Mouse (Mus musculus): ENCODE measurements around the gene Gnas. TPM values are rescaled to one million over a fixed set of nuclear protein-coding genes. Genes with fewer than 3 reads are reported as not detected.
A peak's percentile ranks its signal among the peaks of the same experiment; 100 is the strongest.

The Gnas gene
- polyA plus RNA-seq, 1 experiment from 2014 or later = 1,162 TPM

GRCm38 (mm10) chr2:174328926-174329662 is 45.0 kb downstream of the Gnas start:
- H3K4me2 ChIP-seq = peak overlapping the region; percentile 60
- no peaks in the 10 kb centered on the region for H3K36me3 ChIP-seq (ENCODE audit: control insufficient read depth, insufficient read depth, low read length)
- H3K9ac ChIP-seq (ENCODE audit: low read length) = peak overlapping the region; percentile 99
- ATAC-seq (ENCODE audit: low FRiP score) = peak; percentile 0; the same call in 1 of the 2 replicates
- peaks cover 2% of the 10 kb centered on the region; the same call in 1 of the 2 replicates for H3K9me3 ChIP-seq (ENCODE audit: control insufficient read depth, low read length)
- H3K4me3 ChIP-seq (ENCODE audit: low read depth, low read length) = peak overlapping the region; percentile 96
- peak; percentile 94 for DNase-seq (ENCODE audit: low spot score, missing footprints)
- H3K27me3 ChIP-seq (ENCODE audit: control insufficient read depth, insufficient read depth, low read length) = 0 out of 2 replicates have a peak, but pooled peaks cover 3% of the 10 kb centered on the region
- peaks cover 31% of the 10 kb centered on the region for H3K4me1 ChIP-seq (ENCODE audit: control insufficient read depth, insufficient read depth, low read length)
- peak overlapping the region; percentile 98 for H3K27ac ChIP-seq (ENCODE audit: low read depth, low read length)
- 39% methylated on average over 54 of the region's 58 CpGs for WGBS

DNA sequence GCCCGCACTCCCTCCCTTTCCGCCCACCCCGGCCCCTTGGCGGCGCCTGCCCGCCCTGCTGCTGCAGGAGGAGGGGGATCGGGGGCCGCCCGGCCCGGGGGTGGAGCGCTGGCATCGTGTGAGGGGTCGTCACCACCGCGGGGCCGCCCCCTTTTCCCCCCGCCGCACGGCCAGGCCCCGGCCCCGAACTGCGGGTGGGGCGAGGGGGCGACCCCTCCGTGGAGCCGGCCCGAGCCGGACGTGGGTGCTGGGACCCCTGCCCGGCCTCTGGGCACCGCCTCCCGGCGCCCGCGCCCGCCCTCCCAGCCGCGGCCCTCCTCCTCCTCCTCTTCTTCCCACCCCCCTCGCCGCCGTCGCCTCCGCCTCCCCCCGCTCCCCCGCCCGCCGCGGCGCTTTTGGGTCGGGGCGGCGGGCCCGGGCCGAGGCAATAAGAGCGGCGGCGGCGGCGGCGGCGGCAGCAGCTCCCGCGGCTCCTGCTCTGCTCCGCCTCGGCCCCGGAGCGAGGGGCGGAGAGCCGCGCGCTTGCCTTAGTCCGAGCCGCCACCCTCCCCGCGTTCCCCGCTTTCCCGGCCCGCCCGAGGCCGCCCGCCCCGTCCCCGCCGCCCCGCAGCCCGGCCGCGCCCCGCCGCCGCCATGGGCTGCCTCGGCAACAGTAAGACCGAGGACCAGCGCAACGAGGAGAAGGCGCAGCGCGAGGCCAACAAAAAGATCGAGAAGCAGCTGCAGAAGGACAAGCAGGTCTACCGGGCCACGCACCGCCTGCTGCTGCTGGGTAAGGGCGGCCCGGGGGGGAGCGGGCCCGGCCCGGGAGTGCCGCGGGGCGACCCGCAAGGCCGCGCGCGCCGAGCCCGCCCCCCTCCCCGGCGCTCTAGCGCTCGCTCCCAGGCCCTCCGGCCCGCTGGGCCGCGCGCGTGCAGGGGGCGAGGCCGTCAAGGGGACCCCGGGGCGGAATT is 45.8 kb downstream of the Gnas start:
- Histone ChIP-seq H3K27ac (ENCODE audit: low read depth, low read length) (peak overlapping the region; percentile 98), H3K4me1 (ENCODE audit: control insufficient read depth, insufficient read depth, low read length) (peaks cover 39% of the 10 kb centered on the region), H3K9me3 (ENCODE audit: control insufficient read depth, low read length) (peaks cover 2% of the 10 kb centered on the region; the same call in 1 of the 2 replicates), H3K27me3 (ENCODE audit: control insufficient read depth, insufficient read depth, low read length) (0 out of 2 replicates have a peak, but pooled peaks cover 3% of the 10 kb centered on the region), H3K4me3 (ENCODE audit: low read depth, low read length) (peak overlapping the region; percentile 96), H3K9ac (ENCODE audit: low read length) (peak overlapping the region; percentile 99), H3K4me2 (peak overlapping the region; percentile 60), H3K36me3 (ENCODE audit: control insufficient read depth, insufficient read depth, low read length) (no peaks in the 10 kb centered on the region)
- under 1% methylated on average over 87 of the region's 131 CpGs for WGBS
- ATAC-seq (ENCODE audit: low FRiP score) (peak; percentile 84), DNase-seq (ENCODE audit: low spot score, missing footprints) (peak; percentile 97)

DNA sequence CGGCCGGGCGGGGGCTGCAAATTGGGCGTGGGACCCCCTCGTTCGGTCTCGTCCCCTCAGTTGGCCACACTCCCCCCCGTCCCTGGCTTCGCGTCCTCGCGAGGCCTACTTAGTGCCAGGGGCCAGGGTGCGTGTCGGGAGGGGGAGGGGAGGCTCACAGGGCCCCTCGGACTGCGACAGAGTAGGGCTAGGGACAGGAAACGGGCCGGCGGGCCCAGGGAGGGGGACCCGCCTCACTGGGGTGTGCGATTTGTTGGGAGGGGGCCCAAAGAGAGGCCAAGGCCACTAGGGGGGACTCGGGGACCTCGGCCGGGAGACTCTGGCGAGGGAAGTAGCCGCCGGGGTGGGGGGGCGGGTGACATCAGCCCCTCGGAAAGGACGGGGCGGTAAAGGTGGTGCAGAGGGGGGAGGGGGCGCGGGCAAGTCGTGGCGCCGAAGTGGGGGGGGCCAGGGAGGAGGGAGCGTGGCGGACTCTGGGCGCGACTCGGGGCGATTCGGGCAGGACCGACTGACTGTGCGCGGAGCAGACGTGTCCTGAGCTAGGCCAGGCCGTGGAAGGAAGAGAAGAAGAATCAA is 46.6 kb downstream of the Gnas start:
- no peaks in the 10 kb centered on the region for H3K36me3 ChIP-seq (ENCODE audit: control insufficient read depth, insufficient read depth, low read length)
- H3K4me2 ChIP-seq = peak overlapping the region; percentile 60
- H3K4me3 ChIP-seq (ENCODE audit: low read depth, low read length) = peak overlapping the region; percentile 96
- H3K27me3 ChIP-seq (ENCODE audit: control insufficient read depth, insufficient read depth, low read length) = 0 out of 2 replicates have a peak, but pooled peaks cover 3% of the 10 kb centered on the region
- peak; percentile 97 for DNase-seq (ENCODE audit: low spot score, missing footprints)
- peak; percentile 70 for ATAC-seq (ENCODE audit: low FRiP score)
- WGBS = under 1% methylated on average over 40 of the region's 48 CpGs
- peaks cover 2% of the 10 kb centered on the region; the same call in 1 of the 2 replicates for H3K9me3 ChIP-seq (ENCODE audit: control insufficient read depth, low read length)
- peaks cover 44% of the 10 kb centered on the region for H3K4me1 ChIP-seq (ENCODE audit: control insufficient read depth, insufficient read depth, low read length)
- peak overlapping the region; percentile 98 for H3K27ac ChIP-seq (ENCODE audit: low read depth, low read length)
- peak overlapping the region; percentile 99 for H3K9ac ChIP-seq (ENCODE audit: low read length)

- no peak for ATAC-seq (ENCODE audit: low FRiP score)
- DNase-seq (ENCODE audit: low spot score, missing footprints) = peak; percentile 89
- Histone ChIP-seq H3K27me3 (ENCODE audit: control insufficient read depth, insufficient read depth, low read length) (0 out of 2 replicates have a peak, but pooled peaks cover 3% of the 10 kb centered on the region), H3K36me3 (ENCODE audit: control insufficient read depth, insufficient read depth, low read length) (no peaks in the 10 kb centered on the region), H3K4me2 (peak overlapping the region; percentile 60), H3K4me1 (ENCODE audit: control insufficient read depth, insufficient read depth, low read length) (peaks cover 44% of the 10 kb centered on the region), H3K4me3 (ENCODE audit: low read depth, low read length) (peak overlapping the region; percentile 96), H3K27ac (ENCODE audit: low read depth, low read length) (no peak overlapping the region), H3K9ac (ENCODE audit: low read length) (peak overlapping the region; percentile 99), H3K9me3 (ENCODE audit: control insufficient read depth, low read length) (peaks cover 2% of the 10 kb centered on the region; the same call in 1 of the 2 replicates)
- 20% methylated on average over 12 of the region's 12 CpGs for WGBS
Observed at GRCm38 (mm10) chr2:174331282-174332030, 47.3 kb downstream of the Gnas start.

GRCm38 (mm10) chr2:174333239-174333890 is 49.2 kb downstream of the Gnas start:
- H3K9ac ChIP-seq (ENCODE audit: low read length) = no peak overlapping the region
- ATAC-seq (ENCODE audit: low FRiP score) (no peak), DNase-seq (ENCODE audit: low spot score, missing footprints) (no peak)
- H3K4me3 ChIP-seq (ENCODE audit: low read depth, low read length) = no peak overlapping the region
- 74% methylated on average over 7 of the region's 7 CpGs for WGBS
- no peaks in the 10 kb centered on the region for H3K36me3 ChIP-seq (ENCODE audit: control insufficient read depth, insufficient read depth, low read length)
- no peaks in the 10 kb centered on the region for H3K9me3 ChIP-seq (ENCODE audit: control insufficient read depth, low read length)
- peaks cover 43% of the 10 kb centered on the region for H3K4me1 ChIP-seq (ENCODE audit: control insufficient read depth, insufficient read depth, low read length)
- H3K27ac ChIP-seq (ENCODE audit: low read depth, low read length) = no peak overlapping the region
- H3K4me2 ChIP-seq = no peak overlapping the region
- H3K27me3 ChIP-seq (ENCODE audit: control insufficient read depth, insufficient read depth, low read length) = no peaks in the 10 kb centered on the region

- Histone ChIP-seq H3K36me3 (ENCODE audit: control insufficient read depth, insufficient read depth, low read length) (no peaks in the 10 kb centered on the region), H3K9me3 (ENCODE audit: control insufficient read depth, low read length) (no peaks in the 10 kb centered on the region), H3K9ac (ENCODE audit: low read length) (no peak overlapping the region), H3K4me2 (no peak overlapping the region), H3K27me3 (ENCODE audit: control insufficient read depth, insufficient read depth, low read length) (no peaks in the 10 kb centered on the region), H3K27ac (ENCODE audit: low read depth, low read length) (no peak overlapping the region), H3K4me3 (ENCODE audit: low read depth, low read length) (no peak overlapping the region), H3K4me1 (ENCODE audit: control insufficient read depth, insufficient read depth, low read length) (peaks cover 36% of the 10 kb centered on the region)
- DNase-seq (ENCODE audit: low spot score, missing footprints) (no peak), ATAC-seq (ENCODE audit: low FRiP score) (no peak)
- WGBS = 84% methylated on average over 10 of the region's 10 CpGs
Observed at GRCm38 (mm10) chr2:174334415-174334814, 50.3 kb downstream of the Gnas start.

GRCm38 (mm10) chr2:174337275-174337674 is 53.2 kb downstream of the Gnas start:
- ATAC-seq (ENCODE audit: low FRiP score) = no peak

GRCm38 (mm10) chr2:174339701-174340100 is 55.6 kb downstream of the Gnas start:
- Histone ChIP-seq H3K36me3 (ENCODE audit: control insufficient read depth, insufficient read depth, low read length) (peaks cover 5% of the 10 kb centered on the region; the same call in 1 of the 2 replicates), H3K4me2 (no peak overlapping the region), H3K4me3 (ENCODE audit: low read depth, low read length) (no peak overlapping the region), H3K27me3 (ENCODE audit: control insufficient read depth, insufficient read depth, low read length) (no peaks in the 10 kb centered on the region), H3K9ac (ENCODE audit: low read length) (no peak overlapping the region), H3K9me3 (ENCODE audit: control insufficient read depth, low read length) (no peaks in the 10 kb centered on the region), H3K4me1 (ENCODE audit: control insufficient read depth, insufficient read depth, low read length) (peaks cover 21% of the 10 kb centered on the region), H3K27ac (ENCODE audit: low read depth, low read length) (no peak overlapping the region)
- DNase-seq (ENCODE audit: low spot score, missing footprints) = no peak
- WGBS = 100% methylated on average over 1 of the region's 1 CpGs
- peak; percentile 42; the same call in 1 of the 2 replicates for ATAC-seq (ENCODE audit: low FRiP score)

More at GRCm38 (mm10) chr2:174337275-174337674, 53.2 kb downstream of the Gnas start:
- H3K4me1 ChIP-seq (ENCODE audit: control insufficient read depth, insufficient read depth, low read length) = peaks cover 34% of the 10 kb centered on the region
- no peaks in the 10 kb centered on the region for H3K9me3 ChIP-seq (ENCODE audit: control insufficient read depth, low read length)
- no peaks in the 10 kb centered on the region for H3K27me3 ChIP-seq (ENCODE audit: control insufficient read depth, insufficient read depth, low read length)
- H3K4me2 ChIP-seq = no peak overlapping the region
- H3K4me3 ChIP-seq (ENCODE audit: low read depth, low read length) = no peak overlapping the region
- no peaks in the 10 kb centered on the region for H3K36me3 ChIP-seq (ENCODE audit: control insufficient read depth, insufficient read depth, low read length)
- no peak for DNase-seq (ENCODE audit: low spot score, missing footprints)
- no peak overlapping the region for H3K9ac ChIP-seq (ENCODE audit: low read length)
- 92% methylated on average over 13 of the region's 13 CpGs for WGBS
- no peak overlapping the region for H3K27ac ChIP-seq (ENCODE audit: low read depth, low read length)

All from midbrain, embryonic 11.5 days (tissue).